Mouse (Mus musculus): ENCODE data around the gene Vmn1r84.

The Vmn1r84 gene

DNA sequence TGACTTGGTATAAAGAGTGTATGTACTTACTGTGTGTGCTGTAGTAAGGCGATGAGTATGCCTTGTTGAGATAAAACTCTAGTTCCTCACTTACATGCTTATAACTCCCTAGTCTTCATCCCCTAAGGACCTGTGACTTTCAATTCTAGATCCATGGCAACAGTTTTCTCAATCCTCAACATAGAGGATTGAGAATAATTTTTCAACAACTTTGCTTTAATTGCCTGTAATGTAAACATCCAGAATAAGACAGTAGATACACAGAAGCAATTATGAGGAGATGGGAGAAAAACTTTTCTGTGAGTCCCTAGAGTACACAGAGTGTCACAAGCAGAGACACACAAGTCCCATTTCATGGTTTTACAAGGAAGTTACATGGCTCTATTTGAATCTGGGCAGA is at the start of gene Vmn1r84:
Gene Vmn1r84, minus strand, starts transcription at position 101 of the 400 bp plus-strand sequence.
- DNase-seq: no peak

DNA sequence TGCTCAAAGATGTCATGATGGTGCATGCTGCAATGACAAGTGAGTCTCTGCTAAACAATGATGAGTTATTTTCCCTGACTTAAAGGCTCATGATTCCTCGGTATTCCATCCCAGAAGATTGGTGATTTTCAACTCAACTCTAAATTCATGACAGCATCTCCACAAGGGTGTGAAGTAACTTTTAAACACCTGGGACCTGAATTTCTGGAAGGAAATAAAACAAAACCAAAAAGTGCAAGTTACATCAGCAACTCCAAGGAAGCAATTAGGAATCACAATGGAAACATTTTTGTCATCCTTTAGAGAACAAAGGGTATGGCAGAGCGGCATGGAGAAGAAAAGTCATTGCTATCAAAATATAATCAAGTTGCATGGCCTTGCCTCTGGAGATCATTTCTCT is 39.7 kb downstream of the Vmn1r84 start, which contains the start of gene Vmn1r83:
Gene Vmn1r83, minus strand, starts transcription at position 101 of the 400 bp plus-strand sequence.
- DNase-seq: no peak

All from right cerebral cortex, adult 18-20 months (tissue).